Mouse (Mus musculus): ENCODE measurements around the gene Grm7. TPM values are rescaled to one million over a fixed set of nuclear protein-coding genes. Genes with fewer than 3 reads are reported as not detected.

The Grm7 gene
- total RNA-seq, 1 experiment, result not detected

- Histone ChIP-seq H3K9me3 (ENCODE audit: control insufficient read depth, insufficient read depth, low read depth, low read length) (no peaks in the 10 kb centered on the region), H3K4me3 (ENCODE audit: insufficient read depth in 1 of 2, low read depth in 1 of 2, low read length in 2 of 2, poor library complexity in 1 of 2, severe bottlenecking in 1 of 2) (no peak overlapping the region), H3K4me1 (ENCODE audit: control insufficient read depth in 2 of 2, insufficient read depth in 2 of 2, low read length in 2 of 2, poor library complexity in 1 of 2) (no peaks in the 10 kb centered on the region), H3K36me3 (ENCODE audit: control insufficient read depth, insufficient read depth, low read length, poor library complexity, severe bottlenecking) (no peaks in the 10 kb centered on the region), H3K9ac (ENCODE audit: insufficient read depth, low read depth, low read length, poor library complexity, severe bottlenecking) (no peak overlapping the region), H3K27ac (ENCODE audit: insufficient read depth, low read depth, low read length, poor library complexity, severe bottlenecking) (no peak overlapping the region)
- no peak for DNase-seq (ENCODE audit: low read depth, low spot score)
- in situ Hi-C loops (cut with MboI; ENCODE audit: low sequenced_read_pairs in 2 of 2, unreplicated experiment in 2 of 2), result no loop called here
- no peak for TF ChIP-seq CHD2 (IDR thresholded peaks at IDR 0.05; ENCODE audit: low read depth, low read length)
- TF ChIP-seq ZNF384 (IDR thresholded peaks at IDR 0.05; ENCODE audit: low read depth, low read length), result no peak
- no peak for TF ChIP-seq ZC3H11A (IDR thresholded peaks at IDR 0.05; ENCODE audit: borderline replicate concordance, low read depth, low read length)
- TF ChIP-seq HCFC1 (IDR thresholded peaks at IDR 0.05; ENCODE audit: borderline replicate concordance, insufficient read depth, low read length), result no peak
- TF ChIP-seq MAFK (IDR thresholded peaks at IDR 0.05; ENCODE audit: insufficient read depth, low read depth, low read length), result no peak
These were observed 926.2 kb downstream of the Grm7 start for GRCm38 (mm10) chr6:111571471-111572088.

DNA sequence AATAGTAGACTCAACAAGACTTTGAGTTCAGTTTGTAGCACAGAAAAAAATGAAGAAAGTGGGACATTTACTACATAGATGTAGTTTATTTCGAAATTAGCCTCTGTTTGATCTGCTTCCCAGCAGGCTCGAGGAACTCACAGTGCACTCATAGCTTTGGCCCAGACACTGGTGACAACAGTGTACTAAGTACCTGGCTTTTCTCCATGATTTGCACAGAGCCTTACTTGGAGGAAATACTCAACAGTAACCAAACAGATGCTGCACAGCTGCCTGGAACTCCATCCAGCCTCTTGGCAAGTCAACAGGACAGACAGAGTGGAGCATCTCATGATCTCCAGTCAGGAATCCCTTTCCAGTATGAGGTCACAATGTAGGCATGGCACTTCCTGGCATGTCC lies 939.5 kb downstream of the Grm7 start:
- H3K36me3 ChIP-seq (ENCODE audit: control insufficient read depth, insufficient read depth, low read length, poor library complexity, severe bottlenecking), result no peaks in the 10 kb centered on the region
- H3K27ac ChIP-seq (ENCODE audit: insufficient read depth, low read depth, low read length, poor library complexity, severe bottlenecking), result no peak overlapping the region
- H3K9me3 ChIP-seq (ENCODE audit: control insufficient read depth, insufficient read depth, low read depth, low read length), result no peaks in the 10 kb centered on the region
- no peak overlapping the region for H3K4me3 ChIP-seq (ENCODE audit: insufficient read depth in 1 of 2, low read depth in 1 of 2, low read length in 2 of 2, poor library complexity in 1 of 2, severe bottlenecking in 1 of 2)
- no peak overlapping the region for H3K9ac ChIP-seq (ENCODE audit: insufficient read depth, low read depth, low read length, poor library complexity, severe bottlenecking)
- in situ Hi-C loops (cut with MboI; ENCODE audit: low sequenced_read_pairs in 2 of 2, unreplicated experiment in 2 of 2), result no loop called here
- no peaks in the 10 kb centered on the region for H3K4me1 ChIP-seq (ENCODE audit: control insufficient read depth in 2 of 2, insufficient read depth in 2 of 2, low read length in 2 of 2, poor library complexity in 1 of 2)
- TF ChIP-seq HCFC1 (IDR thresholded peaks at IDR 0.05; ENCODE audit: borderline replicate concordance, insufficient read depth, low read length) (no peak), MAFK (IDR thresholded peaks at IDR 0.05; ENCODE audit: insufficient read depth, low read depth, low read length) (no peak), ZC3H11A (IDR thresholded peaks at IDR 0.05; ENCODE audit: borderline replicate concordance, low read depth, low read length) (no peak), CHD2 (IDR thresholded peaks at IDR 0.05; ENCODE audit: low read depth, low read length) (no peak), ZNF384 (IDR thresholded peaks at IDR 0.05; ENCODE audit: low read depth, low read length) (no peak)
- no peak for DNase-seq (ENCODE audit: low read depth, low spot score)

GRCm38 (mm10) chr6:111587572-111587971 lies 942.2 kb downstream of the Grm7 start:
- TF ChIP-seq HCFC1 (IDR thresholded peaks at IDR 0.05; ENCODE audit: borderline replicate concordance, insufficient read depth, low read length) (no peak), MAFK (IDR thresholded peaks at IDR 0.05; ENCODE audit: insufficient read depth, low read depth, low read length) (no peak), ZNF384 (IDR thresholded peaks at IDR 0.05; ENCODE audit: low read depth, low read length) (no peak), ZC3H11A (IDR thresholded peaks at IDR 0.05; ENCODE audit: borderline replicate concordance, low read depth, low read length) (no peak), CHD2 (IDR thresholded peaks at IDR 0.05; ENCODE audit: low read depth, low read length) (no peak)
- in situ Hi-C loops (cut with MboI; ENCODE audit: low sequenced_read_pairs in 2 of 2, unreplicated experiment in 2 of 2), result no loop called here
- H3K27ac ChIP-seq (ENCODE audit: insufficient read depth, low read depth, low read length, poor library complexity, severe bottlenecking), result no peak overlapping the region

GRCm38 (mm10) chr6:111601892-111602654 lies 956.7 kb downstream of the Grm7 start:
- DNase-seq (ENCODE audit: low read depth, low spot score), result no peak
- Histone ChIP-seq H3K4me1 (ENCODE audit: control insufficient read depth in 2 of 2, insufficient read depth in 2 of 2, low read length in 2 of 2, poor library complexity in 1 of 2) (no peaks in the 10 kb centered on the region), H3K9me3 (ENCODE audit: control insufficient read depth, insufficient read depth, low read depth, low read length) (no peaks in the 10 kb centered on the region), H3K9ac (ENCODE audit: insufficient read depth, low read depth, low read length, poor library complexity, severe bottlenecking) (no peak overlapping the region), H3K36me3 (ENCODE audit: control insufficient read depth, insufficient read depth, low read length, poor library complexity, severe bottlenecking) (no peaks in the 10 kb centered on the region), H3K27ac (ENCODE audit: insufficient read depth, low read depth, low read length, poor library complexity, severe bottlenecking) (no peak overlapping the region), H3K4me3 (ENCODE audit: insufficient read depth in 1 of 2, low read depth in 1 of 2, low read length in 2 of 2, poor library complexity in 1 of 2, severe bottlenecking in 1 of 2) (no peak overlapping the region)
- TF ChIP-seq HCFC1 (IDR thresholded peaks at IDR 0.05; ENCODE audit: borderline replicate concordance, insufficient read depth, low read length), result no peak
- no peak for TF ChIP-seq CHD2 (IDR thresholded peaks at IDR 0.05; ENCODE audit: low read depth, low read length)
- TF ChIP-seq ZC3H11A (IDR thresholded peaks at IDR 0.05; ENCODE audit: borderline replicate concordance, low read depth, low read length), result no peak
- no peak for TF ChIP-seq MAFK (IDR thresholded peaks at IDR 0.05; ENCODE audit: insufficient read depth, low read depth, low read length)
- TF ChIP-seq ZNF384 (IDR thresholded peaks at IDR 0.05; ENCODE audit: low read depth, low read length), result no peak
- in situ Hi-C loops (cut with MboI; ENCODE audit: low sequenced_read_pairs in 2 of 2, unreplicated experiment in 2 of 2), result no loop called here

More at GRCm38 (mm10) chr6:111587572-111587971, 942.2 kb downstream of the Grm7 start:
- no peaks in the 10 kb centered on the region for H3K4me1 ChIP-seq (ENCODE audit: control insufficient read depth in 2 of 2, insufficient read depth in 2 of 2, low read length in 2 of 2, poor library complexity in 1 of 2)
- H3K9me3 ChIP-seq (ENCODE audit: control insufficient read depth, insufficient read depth, low read depth, low read length), result no peaks in the 10 kb centered on the region
- H3K36me3 ChIP-seq (ENCODE audit: control insufficient read depth, insufficient read depth, low read length, poor library complexity, severe bottlenecking), result no peaks in the 10 kb centered on the region
- H3K9ac ChIP-seq (ENCODE audit: insufficient read depth, low read depth, low read length, poor library complexity, severe bottlenecking), result no peak overlapping the region
- H3K4me3 ChIP-seq (ENCODE audit: insufficient read depth in 1 of 2, low read depth in 1 of 2, low read length in 2 of 2, poor library complexity in 1 of 2, severe bottlenecking in 1 of 2), result no peak overlapping the region
- DNase-seq (ENCODE audit: low read depth, low spot score), result no peak
